Mouse (Mus musculus) cerebellum, adult 2 months (tissue): ENCODE results near the gene Lta.

ENCODE experiments used
- CTCF ChIP-seq: fragments of 200-500 bp; IDR thresholded peaks from 2 replicates; pipeline ENCODE4 v1.5.1; 2011; ENCODE audit warnings: low read depth, mild to moderate bottlenecking, control low read depth, low read length, moderate library complexity, borderline replicate concordance; ENCODE audit not compliant: insufficient read depth
- POLR2A ChIP-seq: fragments of 200-500 bp; IDR thresholded peaks from 2 replicates; pipeline ENCODE4 v1.6.1; 2011; ENCODE audit warnings: low read length, control low read depth, borderline replicate concordance; ENCODE audit not compliant: insufficient read depth

GRCm38 (mm10) chr17:35243086-35243485 lies 37.9 kb upstream of the Lta start:
- TF ChIP-seq POLR2A (no peak), CTCF (no peak)
